Mouse (Mus musculus): ENCODE measurements around the gene Zfp410.

Gene Zfp410

DNA sequence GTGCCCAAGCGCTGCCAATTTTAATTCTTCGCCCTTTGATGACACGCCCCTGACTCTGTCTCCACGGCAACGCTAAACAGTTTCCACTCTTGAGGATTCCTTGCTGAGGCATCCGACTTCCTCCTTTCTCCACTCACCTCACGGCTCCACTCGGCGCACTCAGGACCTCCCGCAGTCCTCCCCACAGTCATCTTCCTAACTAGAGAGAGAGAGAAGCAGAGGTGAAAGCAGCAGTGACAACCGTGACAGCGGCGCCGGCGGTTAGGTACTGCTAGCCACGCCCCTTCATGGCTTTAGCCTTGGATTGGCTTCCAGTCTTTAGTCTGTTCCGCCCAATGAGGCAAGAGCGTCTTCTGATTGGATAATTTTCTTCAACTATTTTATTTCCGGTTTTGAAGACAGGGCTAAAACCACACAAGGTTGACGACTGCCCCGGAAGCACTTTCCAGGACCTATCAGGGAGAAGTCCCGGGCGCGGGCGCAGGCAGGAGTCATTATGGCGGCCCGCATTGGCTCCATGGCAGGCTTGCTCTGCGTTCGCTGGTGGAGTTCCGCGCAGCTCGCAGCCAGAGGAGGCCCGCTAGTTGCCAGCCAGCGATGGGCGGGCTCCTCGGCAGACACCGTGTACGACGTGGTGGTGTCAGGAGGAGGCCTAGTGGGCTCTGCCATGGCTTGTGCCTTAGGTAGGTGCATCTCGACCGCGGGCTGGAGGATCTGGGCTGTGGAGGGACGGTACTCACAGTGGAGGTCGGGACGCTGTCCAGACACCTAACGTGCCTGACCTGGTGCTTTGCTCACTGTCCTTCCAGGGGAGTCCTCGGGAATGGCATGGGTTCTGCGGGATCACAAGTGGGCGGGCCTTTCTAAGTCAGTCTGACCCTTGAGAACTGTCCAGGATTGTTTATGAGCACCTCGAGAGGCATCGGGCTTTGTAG, 45.2 kb downstream of the Zfp410 start, which contains the start of the genes Coq6 and Fam161b:
TSS of gene Coq6 (plus strand) at position 103 of the 935 bp plus-strand sequence.
TSS of gene Fam161b (minus strand) at position 279 of the 935 bp plus-strand sequence.
- CTCF ChIA-PET, result interaction anchor here (0.6 kb wide), 1 partner anchor 53 kb away, joined by 7 read pairs; no protein-coding TSS in a partner anchor

DNA sequence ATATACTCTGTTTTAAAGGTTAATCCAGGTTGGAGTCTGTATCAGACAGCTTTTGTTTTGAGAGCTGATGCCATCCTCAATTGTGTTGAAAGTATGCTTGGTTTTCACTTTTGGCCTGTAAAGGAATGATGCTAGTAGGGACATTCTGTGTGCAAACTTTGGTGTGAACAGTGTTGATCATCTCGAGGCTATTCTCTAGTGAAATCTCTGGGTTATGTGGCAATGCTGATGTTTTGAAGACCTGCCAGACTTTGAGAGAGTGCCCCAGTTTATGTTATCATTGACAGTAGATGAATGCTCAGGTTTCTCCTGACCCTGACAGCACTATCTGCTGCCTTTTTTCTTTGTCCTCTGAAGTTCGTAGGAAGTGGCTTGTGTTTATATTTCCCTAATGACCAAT, 46.2 kb downstream of the Zfp410 start:
- CTCF ChIA-PET, result interaction anchor here (0.6 kb wide), 1 partner anchor 54 kb away, joined by 7 read pairs; no protein-coding TSS in a partner anchor

DNA sequence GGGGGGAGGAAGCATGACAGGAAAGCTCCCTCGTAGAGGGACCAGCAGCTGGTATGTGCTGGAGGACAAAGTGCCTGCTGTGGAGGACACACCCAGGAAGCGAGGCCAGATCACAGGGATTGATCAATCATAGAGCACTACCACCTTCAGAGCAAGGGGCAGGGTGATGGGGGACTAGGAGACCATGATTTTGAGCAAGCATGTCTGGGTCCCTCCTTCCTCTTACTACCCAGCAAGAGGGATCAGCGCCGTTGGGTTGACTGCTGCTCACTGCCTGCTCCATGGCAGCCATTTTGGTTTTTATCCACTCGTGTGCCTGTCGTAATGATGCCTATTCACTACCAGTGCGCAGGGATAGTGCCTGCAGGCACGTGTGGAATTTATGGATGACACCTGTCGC, 47.6 kb downstream of the Zfp410 start:
- CTCF ChIA-PET, result no interaction called here

DNA sequence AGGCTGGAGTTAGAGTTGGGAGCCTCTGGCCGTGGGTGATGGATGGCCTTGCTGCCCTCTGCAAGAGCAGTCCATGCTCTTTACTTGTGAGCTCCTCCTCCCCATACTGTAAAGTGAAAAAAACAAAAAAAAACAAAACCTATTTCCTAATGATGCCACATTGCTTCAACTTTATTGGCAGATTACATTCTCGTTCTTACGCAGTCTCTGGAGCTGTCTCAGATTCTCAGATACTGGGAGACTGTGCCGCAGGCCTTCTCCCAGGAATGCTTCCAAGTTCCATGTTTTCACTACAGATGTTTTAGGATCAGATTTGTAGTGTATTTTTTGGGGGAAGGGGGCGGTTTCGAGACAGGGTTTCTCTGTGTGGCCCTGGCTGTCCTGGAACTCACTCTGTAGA, 48.5 kb downstream of the Zfp410 start:
- CTCF ChIA-PET, result no interaction called here

DNA sequence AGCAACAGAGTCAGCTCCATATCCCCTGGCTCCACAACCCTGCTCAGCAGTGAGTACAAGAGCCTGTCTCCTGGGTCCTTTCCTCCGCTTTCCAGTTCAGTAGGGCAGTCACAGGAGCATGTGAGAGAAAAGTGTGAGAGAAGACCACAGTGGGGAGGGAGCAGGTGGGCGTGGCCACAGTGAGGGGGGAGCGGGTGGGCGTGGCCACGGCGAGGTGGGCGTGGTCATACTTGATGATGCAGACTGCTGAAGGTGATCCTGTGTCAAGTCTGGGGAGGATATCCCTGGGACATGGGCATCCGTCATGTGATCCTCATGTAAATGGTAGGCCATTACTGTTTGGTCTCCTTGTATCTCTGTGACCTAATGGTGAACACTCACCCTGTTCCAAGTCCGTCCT, 50.3 kb downstream of the Zfp410 start:
- CTCF ChIA-PET, result no interaction called here

DNA sequence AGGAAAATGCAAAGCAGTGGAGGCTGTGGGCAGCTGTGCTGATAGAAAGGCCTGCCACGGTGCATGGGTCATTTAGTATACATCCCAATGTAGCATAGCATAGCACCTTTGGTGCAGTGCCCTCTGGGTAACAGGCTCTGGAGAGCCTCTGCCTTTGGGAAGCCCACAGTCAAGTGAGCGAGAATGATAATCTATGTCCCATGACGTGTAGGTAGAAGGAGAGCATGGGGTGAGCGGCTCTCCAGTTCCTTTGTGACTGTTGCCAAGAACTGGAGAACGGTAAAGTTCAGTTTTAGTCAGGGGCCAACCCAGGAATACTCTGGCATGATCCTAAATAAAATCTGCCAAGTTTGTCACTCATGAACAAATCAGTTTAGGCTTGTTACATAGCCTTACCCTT, 55.0 kb downstream of the Zfp410 start:
- CTCF ChIA-PET, result no interaction called here

DNA sequence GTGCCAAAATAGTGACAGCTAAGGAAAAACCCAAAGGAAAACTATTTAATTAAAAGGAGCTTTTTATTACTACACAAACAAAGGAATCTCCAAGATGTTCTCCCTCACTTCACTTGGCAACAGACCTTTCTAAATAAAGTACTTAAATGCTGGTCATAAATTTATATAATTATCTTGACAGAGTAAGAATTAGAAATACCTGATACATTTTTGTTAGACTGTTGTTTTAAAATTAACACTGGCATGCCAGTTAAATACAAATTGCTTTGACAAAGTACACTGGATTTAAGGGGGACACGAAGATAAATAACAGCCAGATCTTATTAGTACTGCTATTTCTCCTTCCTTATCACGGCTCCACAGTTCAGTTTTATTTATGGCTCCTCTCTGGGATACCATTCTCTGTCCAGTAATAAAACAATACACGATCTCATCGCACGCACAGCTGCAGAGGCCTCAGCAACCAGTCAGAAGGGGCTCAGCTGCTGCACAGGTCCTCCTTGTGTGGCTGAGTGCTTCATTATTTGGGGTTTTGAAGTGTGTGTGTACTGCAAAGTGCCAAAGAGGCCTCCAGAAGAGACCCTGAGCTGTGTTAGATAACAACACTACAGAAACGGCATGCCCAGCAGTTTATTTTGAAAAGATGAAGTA, 57.3 kb downstream of the Zfp410 start:
- CTCF ChIA-PET, result interaction anchor here (0.6 kb wide), 2 partner anchors 195 to 757 kb away, joined by 3 to 4 read pairs; no protein-coding TSS in a partner anchor

DNA sequence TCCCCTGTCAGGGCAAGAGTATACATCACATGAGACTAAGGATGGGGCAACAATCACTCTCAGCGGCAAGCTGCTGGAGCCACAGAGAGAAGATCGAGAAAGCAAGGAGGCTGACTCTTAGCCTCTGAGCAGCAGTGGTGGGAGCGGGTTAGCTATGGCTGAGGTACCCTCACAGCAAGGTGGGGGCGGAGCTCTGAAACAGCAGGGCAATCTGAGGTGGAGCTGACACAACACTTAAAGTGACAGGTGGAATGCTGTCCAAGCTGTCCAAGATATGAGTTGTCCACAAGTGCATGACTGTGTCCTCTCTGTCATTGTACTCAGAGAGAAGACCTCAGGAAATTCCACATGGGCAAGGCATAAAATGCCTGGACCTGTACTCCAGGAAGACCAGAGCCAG, 65.7 kb downstream of the Zfp410 start:
- CTCF ChIA-PET, result no interaction called here

DNA sequence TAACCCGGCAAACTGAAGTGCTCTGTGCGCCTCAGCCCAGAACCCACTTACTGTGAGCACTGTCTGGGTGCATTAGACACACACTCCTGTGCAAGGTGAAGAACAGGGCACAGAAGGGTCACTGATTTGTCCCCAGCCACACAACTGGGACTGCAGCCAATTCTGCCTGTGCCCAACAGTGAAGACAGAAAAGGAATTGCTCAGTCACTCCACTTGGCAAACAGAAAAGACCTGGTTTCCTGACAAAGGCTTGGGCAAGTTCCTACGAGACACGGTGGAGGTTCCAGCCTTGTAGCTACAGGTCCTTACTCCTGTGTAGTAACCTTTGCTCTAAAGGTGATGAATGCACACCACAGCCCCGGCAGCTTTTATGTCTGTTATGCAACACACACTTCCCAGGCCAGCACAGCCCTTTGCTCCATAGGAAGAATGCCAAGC, 68.0 kb downstream of the Zfp410 start:
- CTCF ChIA-PET, result no interaction called here

DNA sequence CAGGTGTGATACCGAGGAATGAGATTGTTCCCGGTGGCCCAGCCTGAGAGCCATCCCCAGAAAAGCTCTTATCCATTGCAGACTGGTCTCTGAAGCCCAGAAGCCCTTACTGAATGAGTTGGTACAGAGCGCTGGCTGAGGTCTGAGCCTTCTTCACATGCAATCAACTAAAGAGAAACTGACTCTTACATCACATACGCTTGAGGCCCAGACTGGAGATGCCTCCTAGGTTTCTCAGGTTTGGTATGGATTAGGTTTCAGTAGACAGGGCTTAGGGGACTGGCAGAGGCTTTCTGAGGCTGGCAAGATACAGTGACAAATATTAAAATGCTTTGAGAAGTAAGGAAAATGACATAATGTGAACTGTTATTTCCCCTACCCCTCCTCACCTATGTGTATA, 68.8 kb downstream of the Zfp410 start:
- CTCF ChIA-PET, result no interaction called here

DNA sequence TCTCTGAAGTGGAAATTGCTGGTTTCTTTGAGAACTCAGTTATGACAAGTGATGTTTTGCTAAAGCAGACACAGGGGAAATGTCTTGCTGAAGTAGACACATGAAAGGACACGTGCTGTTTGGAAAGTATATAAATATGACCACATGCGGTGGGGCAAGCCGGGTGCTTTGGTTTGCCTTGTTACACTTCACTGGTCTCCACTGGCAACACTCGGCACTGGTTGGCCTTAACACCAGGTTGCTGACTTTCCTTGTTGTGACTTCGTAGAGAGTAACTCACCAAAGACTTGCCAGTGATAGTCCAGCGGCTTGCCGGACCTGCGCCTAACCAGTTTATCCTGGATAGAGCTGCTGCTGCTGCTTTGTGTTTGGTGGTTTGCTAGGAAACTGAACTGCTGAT, 71.4 kb downstream of the Zfp410 start:
- CTCF ChIA-PET, result no interaction called here

DNA sequence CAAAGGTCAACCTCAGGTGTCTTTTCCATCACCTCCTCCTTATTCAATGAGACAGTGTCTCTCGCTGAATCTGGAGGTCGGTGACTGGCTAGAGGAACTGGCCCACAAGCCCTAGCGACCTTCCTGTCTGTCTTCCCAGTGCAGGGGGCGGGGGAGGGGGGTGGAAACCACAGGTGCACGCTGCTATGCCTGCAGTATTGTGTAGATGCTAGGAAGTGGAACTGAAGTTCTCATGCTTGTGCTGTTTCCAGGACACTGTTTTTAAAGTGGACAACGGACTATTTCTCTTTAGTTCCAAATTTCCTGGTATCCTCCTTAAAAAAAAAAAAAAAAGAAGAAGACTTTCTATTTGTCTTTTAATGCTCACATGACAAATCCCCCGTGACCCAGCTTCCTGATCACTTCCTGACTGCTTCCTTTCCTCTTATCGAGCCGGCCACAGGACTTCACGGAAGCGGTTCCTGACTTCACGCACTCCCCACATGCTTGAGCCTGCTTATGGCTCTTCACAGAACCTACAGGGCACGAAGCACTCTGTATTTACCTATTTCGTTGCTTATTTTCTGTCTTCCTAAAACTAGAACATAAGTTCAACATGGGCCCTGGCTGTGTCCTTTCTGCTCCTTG, 72.2 kb downstream of the Zfp410 start:
- CTCF ChIA-PET, result no interaction called here

DNA sequence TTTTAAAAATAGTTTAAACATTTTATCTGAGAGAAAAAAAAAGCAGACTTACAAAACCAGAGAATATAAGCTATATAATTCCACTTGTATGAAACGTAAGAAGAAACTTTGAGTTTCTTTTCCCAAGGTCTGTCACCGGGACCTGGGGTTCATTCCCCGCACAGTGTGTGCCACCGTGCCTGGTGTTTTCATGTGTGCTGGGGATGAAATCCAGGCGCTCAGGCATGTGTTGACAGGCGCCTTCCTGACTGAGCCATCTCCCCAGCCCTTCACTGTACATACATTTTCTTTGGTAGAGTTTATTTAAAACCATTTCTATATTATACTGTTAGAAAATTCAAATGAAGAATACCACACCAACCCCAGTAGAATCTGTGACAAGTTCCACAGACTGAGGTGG, 73.7 kb downstream of the Zfp410 start:
- CTCF ChIA-PET, result no interaction called here

DNA sequence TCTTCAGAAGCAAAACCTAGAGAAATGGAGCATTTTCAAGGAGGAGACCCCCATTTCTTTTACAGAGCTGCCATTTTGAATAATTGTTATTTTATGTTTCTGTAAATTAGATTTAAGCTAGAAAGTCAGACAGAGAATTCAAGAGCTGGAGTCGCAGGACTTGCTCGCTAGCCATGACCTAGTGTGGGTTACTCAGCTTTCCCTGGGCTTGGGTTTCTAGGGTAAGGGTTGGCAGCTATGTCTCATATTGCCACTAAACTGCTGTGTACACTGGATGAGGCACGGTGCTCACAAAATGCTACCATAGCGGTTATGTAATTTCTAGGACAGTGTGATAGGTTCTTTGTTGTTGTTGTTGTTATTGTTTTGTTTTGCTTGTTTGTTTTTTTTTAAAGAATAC, 76.0 kb downstream of the Zfp410 start:
- CTCF ChIA-PET, result no interaction called here

All from spleen, embryonic (tissue).